Mouse (Mus musculus): ENCODE measurements around the gene Hsh2d. TPM values are rescaled to one million over a fixed set of nuclear protein-coding genes. Genes with fewer than 3 reads are reported as not detected.

Hsh2d gene
- polyA plus RNA-seq, 2 experiments, result 0.10 to 0.28 TPM

GRCm38 (mm10) chr8:72192065-72192464, 2.6 kb downstream of the Hsh2d start:
- Histone ChIP-seq H3K9ac (ENCODE audit: low read depth, low read length, severe bottlenecking) (no peak overlapping the region), H3K36me3 (ENCODE audit: control insufficient read depth, insufficient read depth, low read length) (no peaks in the 10 kb centered on the region), H3K27me3 (ENCODE audit: control insufficient read depth, insufficient read depth, low read length) (no peaks in the 10 kb centered on the region), H3K4me1 (ENCODE audit: control insufficient read depth, insufficient read depth, low read length) (no peaks in the 10 kb centered on the region), H3K4me2 (replicated peaks; ENCODE audit: low read depth, low read length, severe bottlenecking) (no peak overlapping the region), H3K27ac (replicated peaks; ENCODE audit: low read depth, low read length) (no peak overlapping the region), H3K4me3 (replicated peaks; ENCODE audit: low read length) (no peak overlapping the region), H3K9me3 (ENCODE audit: control insufficient read depth, low read length) (no peaks in the 10 kb centered on the region)
- ATAC-seq (ENCODE audit: low FRiP score, low read depth) (no peak), DNase-seq (ENCODE audit: low spot score) (no peak)
- TF ChIP-seq POLR2A (IDR thresholded peaks at IDR 0.05; ENCODE audit: borderline replicate concordance, extremely low read depth, insufficient read depth, insufficient read length), result no peak

GRCm38 (mm10) chr8:72197997-72198396, 8.6 kb downstream of the Hsh2d start:
- ATAC-seq (ENCODE audit: low FRiP score, low read depth) (no peak), DNase-seq (ENCODE audit: low spot score) (no peak)
- Histone ChIP-seq H3K27ac (replicated peaks; ENCODE audit: low read depth, low read length) (no peak overlapping the region), H3K9ac (ENCODE audit: low read depth, low read length, severe bottlenecking) (no peak overlapping the region), H3K9me3 (ENCODE audit: control insufficient read depth, low read length) (peaks cover 9% of the 10 kb centered on the region), H3K4me1 (ENCODE audit: control insufficient read depth, insufficient read depth, low read length) (no peaks in the 10 kb centered on the region), H3K27me3 (ENCODE audit: control insufficient read depth, insufficient read depth, low read length) (no peaks in the 10 kb centered on the region), H3K4me2 (replicated peaks; ENCODE audit: low read depth, low read length, severe bottlenecking) (no peak overlapping the region), H3K4me3 (replicated peaks; ENCODE audit: low read length) (no peak overlapping the region), H3K36me3 (ENCODE audit: control insufficient read depth, insufficient read depth, low read length) (no peaks in the 10 kb centered on the region)
- no peak for TF ChIP-seq POLR2A (IDR thresholded peaks at IDR 0.05; ENCODE audit: borderline replicate concordance, extremely low read depth, insufficient read depth, insufficient read length)
- 56% methylated on average over 8 of the region's 8 CpGs for WGBS

GRCm38 (mm10) chr8:72208582-72208981, 19.1 kb downstream of the Hsh2d start:
- Histone ChIP-seq H3K27me3 (ENCODE audit: control insufficient read depth, insufficient read depth, low read length) (no peaks in the 10 kb centered on the region), H3K36me3 (ENCODE audit: control insufficient read depth, insufficient read depth, low read length) (no peaks in the 10 kb centered on the region), H3K27ac (replicated peaks; ENCODE audit: low read depth, low read length) (no peak overlapping the region), H3K9ac (ENCODE audit: low read depth, low read length, severe bottlenecking) (no peak overlapping the region), H3K9me3 (ENCODE audit: control insufficient read depth, low read length) (no peaks in the 10 kb centered on the region; the same call in 1 of the 2 replicates), H3K4me1 (ENCODE audit: control insufficient read depth, insufficient read depth, low read length) (no peaks in the 10 kb centered on the region), H3K4me3 (replicated peaks; ENCODE audit: low read length) (no peak overlapping the region), H3K4me2 (replicated peaks; ENCODE audit: low read depth, low read length, severe bottlenecking) (no peak overlapping the region)
- TF ChIP-seq POLR2A (IDR thresholded peaks at IDR 0.05; ENCODE audit: borderline replicate concordance, extremely low read depth, insufficient read depth, insufficient read length), result no peak
- DNase-seq (ENCODE audit: low spot score), result no peak
- no peak for ATAC-seq (ENCODE audit: low FRiP score, low read depth)
- WGBS, result 80% methylated on average over 1 of the region's 1 CpGs

GRCm38 (mm10) chr8:72210222-72210621, 20.8 kb downstream of the Hsh2d start:
- Histone ChIP-seq H3K27me3 (ENCODE audit: control insufficient read depth, insufficient read depth, low read length) (no peaks in the 10 kb centered on the region), H3K36me3 (ENCODE audit: control insufficient read depth, insufficient read depth, low read length) (no peaks in the 10 kb centered on the region), H3K4me3 (replicated peaks; ENCODE audit: low read length) (no peak overlapping the region), H3K4me2 (replicated peaks; ENCODE audit: low read depth, low read length, severe bottlenecking) (no peak overlapping the region), H3K27ac (replicated peaks; ENCODE audit: low read depth, low read length) (no peak overlapping the region), H3K9me3 (ENCODE audit: control insufficient read depth, low read length) (no peaks in the 10 kb centered on the region), H3K9ac (ENCODE audit: low read depth, low read length, severe bottlenecking) (no peak overlapping the region), H3K4me1 (ENCODE audit: control insufficient read depth, insufficient read depth, low read length) (no peaks in the 10 kb centered on the region)
- no peak for DNase-seq (ENCODE audit: low spot score)
- TF ChIP-seq POLR2A (IDR thresholded peaks at IDR 0.05; ENCODE audit: borderline replicate concordance, extremely low read depth, insufficient read depth, insufficient read length), result no peak
- no peak for ATAC-seq (ENCODE audit: low FRiP score, low read depth)
- WGBS, result 73% methylated on average over 4 of the region's 4 CpGs

- Histone ChIP-seq H3K27ac (replicated peaks; ENCODE audit: low read depth, low read length) (no peak overlapping the region), H3K36me3 (ENCODE audit: control insufficient read depth, insufficient read depth, low read length) (no peaks in the 10 kb centered on the region), H3K4me1 (ENCODE audit: control insufficient read depth, insufficient read depth, low read length) (no peaks in the 10 kb centered on the region), H3K4me3 (replicated peaks; ENCODE audit: low read length) (no peak overlapping the region), H3K4me2 (replicated peaks; ENCODE audit: low read depth, low read length, severe bottlenecking) (no peak overlapping the region), H3K27me3 (ENCODE audit: control insufficient read depth, insufficient read depth, low read length) (no peaks in the 10 kb centered on the region), H3K9ac (ENCODE audit: low read depth, low read length, severe bottlenecking) (no peak overlapping the region), H3K9me3 (ENCODE audit: control insufficient read depth, low read length) (no peaks in the 10 kb centered on the region)
- ATAC-seq (ENCODE audit: low FRiP score, low read depth) (no peak), DNase-seq (ENCODE audit: low spot score) (no peak)
- 47% methylated on average over 2 of the region's 2 CpGs for WGBS
- no peak for TF ChIP-seq POLR2A (IDR thresholded peaks at IDR 0.05; ENCODE audit: borderline replicate concordance, extremely low read depth, insufficient read depth, insufficient read length)
Measured at GRCm38 (mm10) chr8:72210710-72211109, 21.3 kb downstream of the Hsh2d start.

- no peak for DNase-seq (ENCODE audit: low spot score)
- Histone ChIP-seq H3K27ac (replicated peaks; ENCODE audit: low read depth, low read length) (no peak overlapping the region), H3K9me3 (ENCODE audit: control insufficient read depth, low read length) (no peaks in the 10 kb centered on the region), H3K9ac (ENCODE audit: low read depth, low read length, severe bottlenecking) (no peak overlapping the region), H3K4me1 (ENCODE audit: control insufficient read depth, insufficient read depth, low read length) (no peaks in the 10 kb centered on the region), H3K4me2 (replicated peaks; ENCODE audit: low read depth, low read length, severe bottlenecking) (no peak overlapping the region), H3K4me3 (replicated peaks; ENCODE audit: low read length) (no peak overlapping the region), H3K36me3 (ENCODE audit: control insufficient read depth, insufficient read depth, low read length) (no peaks in the 10 kb centered on the region), H3K27me3 (ENCODE audit: control insufficient read depth, insufficient read depth, low read length) (no peaks in the 10 kb centered on the region)
- no peak for TF ChIP-seq POLR2A (IDR thresholded peaks at IDR 0.05; ENCODE audit: borderline replicate concordance, extremely low read depth, insufficient read depth, insufficient read length)
- ATAC-seq (ENCODE audit: low FRiP score, low read depth), result no peak
- 81% methylated on average over 1 of the region's 1 CpGs for WGBS
Measured at GRCm38 (mm10) chr8:72211846-72212245, 22.4 kb downstream of the Hsh2d start.
